Mouse (Mus musculus) liver, adult 2 months (tissue): Measurements from ENCODE around the gene Mrps2.

Source experiments
- CTCF ChIP-seq: fragments of 200-500 bp; IDR thresholded peaks from 2 replicates; pipeline ENCODE4 v1.5.1; 2011; ENCODE audit warnings: low read depth, low read length, control low read depth
- POLR2A ChIP-seq: fragments of 200-500 bp; IDR thresholded peaks from 2 replicates; pipeline ENCODE4 v1.6.1; 2011; ENCODE audit warnings: low read length, control low read depth; ENCODE audit not compliant: insufficient read depth; ENCODE audit errors: extremely low read depth

DNA sequence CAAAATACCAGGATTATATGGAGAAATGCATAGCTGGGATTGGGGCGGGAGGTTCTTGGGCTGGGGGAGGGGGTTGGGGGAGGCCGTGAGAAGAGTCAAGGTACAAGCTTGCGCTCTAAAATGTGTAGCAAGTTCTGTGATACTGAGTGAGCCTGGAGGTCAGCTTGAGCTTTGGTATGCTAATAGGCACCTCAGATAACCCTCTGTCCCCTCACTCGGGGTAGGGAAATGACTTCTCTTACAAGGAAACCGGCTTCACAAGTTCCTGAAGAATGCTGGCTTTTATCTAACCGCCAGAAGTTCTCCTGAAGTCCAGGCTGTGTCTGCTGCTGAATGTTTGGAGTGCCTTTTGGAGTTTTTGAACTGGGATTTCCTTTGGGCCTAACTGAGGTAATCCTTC lies 37.0 kb upstream of the Mrps2 start:
- TF ChIP-seq CTCF (no peak), POLR2A (no peak)
